Mouse (Mus musculus): ENCODE data around the gene Itga8.

Gene Itga8

GRCm38 (mm10) chr2:12198214-12198613, 103.5 kb downstream of the Itga8 start:
- DNase-seq (ENCODE audit: low spot score in 2 of 2) = no peak

- no peak for DNase-seq (ENCODE audit: low spot score in 2 of 2)
These were observed 104.0 kb downstream of the Itga8 start for GRCm38 (mm10) chr2:12197711-12198110.

GRCm38 (mm10) chr2:12189026-12189425, 112.7 kb downstream of the Itga8 start:
- no peak for DNase-seq (ENCODE audit: low spot score in 2 of 2)

GRCm38 (mm10) chr2:12187646-12188045, 114.1 kb downstream of the Itga8 start:
- DNase-seq (ENCODE audit: low spot score in 2 of 2) = no peak

GRCm38 (mm10) chr2:12182402-12182948, 119.2 kb downstream of the Itga8 start:
- no peak for DNase-seq (ENCODE audit: low spot score in 2 of 2)

GRCm38 (mm10) chr2:12180635-12181034, 121.1 kb downstream of the Itga8 start:
- DNase-seq (ENCODE audit: low spot score in 2 of 2) = no peak

GRCm38 (mm10) chr2:12174722-12175427, 126.8 kb downstream of the Itga8 start:
- DNase-seq (ENCODE audit: low spot score in 2 of 2) = no peak

- DNase-seq (ENCODE audit: low spot score in 2 of 2) = no peak
These were observed 131.5 kb downstream of the Itga8 start for GRCm38 (mm10) chr2:12170221-12170620.

- DNase-seq (ENCODE audit: low spot score in 2 of 2) = no peak
These were observed 141.2 kb downstream of the Itga8 start for GRCm38 (mm10) chr2:12160486-12160885.

GRCm38 (mm10) chr2:12157001-12157400, 144.7 kb downstream of the Itga8 start:
- DNase-seq (ENCODE audit: low spot score in 2 of 2) = no peak

- no peak for DNase-seq (ENCODE audit: low spot score in 2 of 2)
These were observed 145.3 kb downstream of the Itga8 start for GRCm38 (mm10) chr2:12156401-12156800.

GRCm38 (mm10) chr2:12154676-12155075, 147.0 kb downstream of the Itga8 start:
- no peak for DNase-seq (ENCODE audit: low spot score in 2 of 2)

GRCm38 (mm10) chr2:12153551-12153950, 148.2 kb downstream of the Itga8 start:
- DNase-seq (ENCODE audit: low spot score in 2 of 2) = no peak

GRCm38 (mm10) chr2:12147902-12148301, 153.8 kb downstream of the Itga8 start:
- DNase-seq (ENCODE audit: low spot score in 2 of 2) = no peak

- no peak for DNase-seq (ENCODE audit: low spot score in 2 of 2)
These were observed 155.1 kb downstream of the Itga8 start for GRCm38 (mm10) chr2:12146612-12147011.

- DNase-seq (ENCODE audit: low spot score in 2 of 2) = no peak
These were observed 162.9 kb downstream of the Itga8 start for GRCm38 (mm10) chr2:12138765-12139368.

- no peak for DNase-seq (ENCODE audit: low spot score in 2 of 2)
These were observed 175.1 kb downstream of the Itga8 start for GRCm38 (mm10) chr2:12126580-12126979.

- DNase-seq (ENCODE audit: low spot score in 2 of 2) = no peak
These were observed 186.2 kb downstream of the Itga8 start for GRCm38 (mm10) chr2:12115479-12115878.

GRCm38 (mm10) chr2:12109306-12109705, 192.4 kb downstream of the Itga8 start:
- no peak for DNase-seq (ENCODE audit: low spot score in 2 of 2)

- DNase-seq (ENCODE audit: low spot score in 2 of 2) = no peak
These were observed 193.4 kb downstream of the Itga8 start for GRCm38 (mm10) chr2:12108306-12108705.

GRCm38 (mm10) chr2:12107265-12107664, 194.5 kb downstream of the Itga8 start:
- DNase-seq (ENCODE audit: low spot score in 2 of 2) = no peak

GRCm38 (mm10) chr2:12103183-12103582, 198.5 kb downstream of the Itga8 start:
- no peak for DNase-seq (ENCODE audit: low spot score in 2 of 2)

All from frontal cortex, postnatal 10 days (tissue).